Mouse (Mus musculus): ENCODE data around the gene Psmb3.

DNA sequence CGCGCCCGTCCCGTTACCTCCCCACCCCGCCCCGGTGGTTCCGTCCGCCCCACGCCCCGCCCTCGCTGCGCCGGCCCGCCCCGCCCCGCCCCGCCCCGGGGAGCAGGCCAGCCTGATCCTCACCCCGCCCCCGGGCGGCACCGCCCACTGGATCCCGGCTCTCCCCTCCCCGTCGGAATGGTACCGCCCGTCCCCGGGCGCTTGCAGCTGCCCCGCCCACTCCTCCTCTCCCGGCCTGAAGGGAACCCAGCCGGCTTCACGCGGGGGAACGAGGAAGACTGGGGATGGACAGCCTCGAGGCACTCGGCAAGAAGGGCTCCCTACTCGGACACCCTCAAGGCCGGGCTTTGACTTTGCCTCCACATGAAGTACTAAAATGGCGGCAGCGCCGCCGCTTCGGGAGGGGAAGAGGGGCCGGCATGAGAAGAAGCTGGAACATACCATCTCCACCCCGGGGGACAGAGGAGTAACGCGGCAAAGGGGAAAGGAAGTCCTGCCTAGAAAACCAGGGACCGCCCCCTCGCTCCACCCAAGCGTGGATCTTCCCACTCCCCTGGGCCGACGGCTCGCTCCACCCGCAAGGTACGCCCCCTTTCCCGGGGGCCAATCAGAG lies 41.6 kb downstream of the Psmb3 start:
- TF ChIP-seq CTCF (conservative IDR thresholded peaks at IDR 0.05 in 1 of 2, IDR thresholded peaks at IDR 0.05 in 1 of 2; ENCODE audit: low read depth in 2 of 2, low read length in 2 of 2) (no peak), ZMIZ1 (IDR thresholded peaks at IDR 0.05; ENCODE audit: low read depth, low read length) (peak; percentile 76), MEF2A (IDR thresholded peaks at IDR 0.05; ENCODE audit: borderline replicate concordance, low read depth, low read length) (no peak; the same call in 1 of the 2 replicates), MAX (IDR thresholded peaks at IDR 0.05; ENCODE audit: low read length) (peak; percentile 83), NELFE (IDR thresholded peaks at IDR 0.05; ENCODE audit: low read depth, low read length) (peak; percentile 73), MAFK (IDR thresholded peaks at IDR 0.05; ENCODE audit: insufficient replicate concordance, low read length) (no peak), GABPA (IDR thresholded peaks at IDR 0.05; ENCODE audit: insufficient replicate concordance, low read depth, low read length) (no peak)

All from CH12.LX (cell line).